Mouse (Mus musculus) ES-Bruce4 (cell line): ENCODE measurements around the gene Dpm3.

Experiments used
- CTCF ChIP-seq: IDR thresholded peaks from one replicate; pipeline ENCODE4 v1.8.1; 2011; ENCODE audit warnings: low read depth, low read length
- EP300 ChIP-seq: IDR thresholded peaks from 2 replicates; pipeline ENCODE4 v1.6.1; 2011; ENCODE audit warnings: low read depth, low read length; ENCODE audit not compliant: insufficient read depth
- POLR2A ChIP-seq: IDR thresholded peaks from one replicate; pipeline ENCODE4 v1.8.1; 2011; ENCODE audit warnings: low read length; ENCODE audit not compliant: insufficient read depth

DNA sequence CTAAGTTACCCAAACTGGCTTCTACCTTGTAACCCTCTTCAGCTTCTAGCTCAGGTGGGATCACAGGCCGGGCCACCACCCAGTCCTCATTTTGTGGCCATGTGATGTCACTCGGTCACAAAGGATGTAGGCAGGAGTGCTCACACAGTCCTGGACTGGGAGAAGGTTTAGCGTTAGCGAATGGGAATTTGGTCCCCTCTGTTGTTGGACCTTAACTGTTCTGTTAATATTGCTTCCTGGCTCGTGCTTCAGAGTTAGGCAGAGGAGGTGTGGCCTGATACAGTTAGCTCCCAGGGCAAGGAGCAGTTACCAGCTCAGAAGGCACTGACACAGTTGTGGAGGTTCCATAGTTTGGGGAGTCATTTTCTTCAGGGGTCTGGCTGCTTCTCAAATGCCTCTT lies 35.0 kb downstream of the Dpm3 start:
- TF ChIP-seq CTCF (no peak), EP300 (no peak), POLR2A (no peak)
